Mouse (Mus musculus): ENCODE data around the gene Alk.

GRCm38 (mm10) chr17:72523006-72523405 is 81.4 kb downstream of the Alk start:
- no peak for TF ChIP-seq CTCF (IDR thresholded peaks at IDR 0.05; ENCODE audit: low read depth, low read length)
- TF ChIP-seq POLR2A (IDR thresholded peaks at IDR 0.05; ENCODE audit: insufficient read depth, low read length) = no peak
- TF ChIP-seq EP300 (IDR thresholded peaks at IDR 0.05; ENCODE audit: insufficient read depth, low read depth, low read length) = no peak
